Mouse (Mus musculus) forebrain, embryonic 13.5 days (tissue): Measurements from ENCODE around the gene Pnrc1. TPM values are rescaled to one million over a fixed set of nuclear protein-coding genes. Genes with fewer than 3 reads are reported as not detected.

Source experiments
- ATAC-seq: fragments of 200-750 bp; cut with Nextera tagmentation; 2 replicates; pipeline ENCODE4 v1.8.0; 2017
- H3K27ac ChIP-seq: fragments of 300-500 bp; sonication (generic); 2 replicates; pipeline ENCODE4 v1.5.1; 2015; ENCODE audit warnings: inconsistent platforms, mild to moderate bottlenecking, moderate library complexity
- H3K27me3 ChIP-seq: fragments of 300-500 bp; sonication (generic); 2 replicates; pipeline ENCODE4 v1.6.1; 2015; ENCODE audit warnings: mild to moderate bottlenecking, inconsistent platforms
- H3K36me3 ChIP-seq: fragments of 300-500 bp; sonication (generic); 2 replicates; pipeline ENCODE4 v1.6.1; 2015; ENCODE audit warnings: mild to moderate bottlenecking, inconsistent platforms; ENCODE audit not compliant: poor library complexity, severe bottlenecking
- H3K4me1 ChIP-seq: fragments of 300-500 bp; sonication (generic); 2 replicates; pipeline ENCODE4 v1.6.1; 2015; ENCODE audit warnings: inconsistent platforms
- H3K4me2 ChIP-seq: fragments of 300-500 bp; sonication (generic); 2 replicates; pipeline ENCODE4 v1.6.1; 2015; ENCODE audit warnings: inconsistent platforms, mild to moderate bottlenecking, moderate library complexity
- H3K4me3 ChIP-seq: fragments of 300-500 bp; sonication (generic); 2 replicates; pipeline ENCODE4 v1.5.1; 2015; ENCODE audit warnings: mild to moderate bottlenecking, inconsistent platforms
- H3K9ac ChIP-seq: fragments of 300-500 bp; sonication (generic); 2 replicates; pipeline ENCODE4 v1.6.1; 2015; ENCODE audit warnings: mild to moderate bottlenecking, inconsistent platforms
- H3K9me3 ChIP-seq: fragments of 300-500 bp; sonication (generic); replicated peaks from 2 replicates; pipeline ENCODE4 v1.6.1; 2016; ENCODE audit warnings: inconsistent platforms
- WGBS: fragments of 180-500 bp; shearing (Covaris S2); methylation state at CpG from one replicate; pipeline ENCODE4 v1.1.7; 2015; 5-methylcytosine and 5-hydroxymethylcytosine counted together
- polyA plus RNA-seq: library from polyadenylated mRNA; unstranded; fragments of >200 nt; fragmentation: Nextera tagmentation; extraction: Ambion mirVana; gene quantifications from 2 replicates; pipeline ENCODE4 v1.2.1, GENCODE M21; 2015

The Pnrc1 gene
- polyA plus RNA-seq, 1 experiment from 2014 or later = 85.7 TPM

DNA sequence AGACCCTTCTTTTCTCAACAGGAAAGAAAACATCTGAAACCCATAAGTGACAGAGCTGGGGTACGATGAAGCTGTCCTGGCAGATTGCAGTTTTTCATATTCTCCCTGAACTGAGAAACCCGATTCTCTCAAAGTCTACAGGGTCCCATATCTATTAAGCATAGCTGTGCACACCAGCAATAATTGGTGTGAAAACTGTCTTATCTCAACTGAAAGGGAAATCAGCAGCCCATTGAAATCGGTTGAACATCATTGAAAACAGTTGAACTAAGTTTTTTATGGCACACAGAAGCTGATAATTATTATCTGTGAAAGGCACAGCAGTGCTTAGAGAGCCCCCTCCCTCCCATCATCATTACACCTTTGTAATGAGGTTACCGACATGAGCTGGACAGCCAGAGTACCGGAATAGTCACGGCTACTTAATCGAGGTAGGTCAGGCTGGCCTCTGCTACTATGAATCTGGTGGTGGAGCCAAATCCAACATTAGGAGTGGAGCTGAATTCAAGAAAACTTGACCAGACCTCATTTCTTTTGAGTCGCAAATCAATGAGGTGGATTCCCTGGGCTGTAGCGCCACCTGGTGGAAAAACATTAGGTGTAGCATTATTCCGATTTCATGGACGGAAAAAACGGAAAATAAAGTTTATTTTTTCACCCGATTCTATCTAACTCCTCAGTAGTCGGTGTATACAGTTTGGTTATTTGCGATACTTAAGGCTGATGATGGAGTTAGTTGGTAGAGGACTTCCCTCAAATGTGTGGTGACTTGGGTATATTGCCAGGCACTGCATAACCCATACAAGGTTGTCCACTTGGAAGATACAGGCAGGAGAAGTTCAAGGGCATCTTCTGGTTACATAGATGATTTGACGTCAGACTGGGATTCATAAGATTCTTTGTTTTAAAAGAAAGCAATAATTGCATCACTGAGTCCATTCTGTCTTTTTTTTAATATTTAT is 2.7 kb upstream of the Pnrc1 start:
- peak; percentile 48 for ATAC-seq
- no peak overlapping the region for H3K27ac ChIP-seq
- no peaks in the 10 kb centered on the region for H3K36me3 ChIP-seq
- H3K4me2 ChIP-seq = 0 out of 2 replicates have a peak overlapping the region, but pooled peaks have one; percentile 18
- no peak overlapping the region for H3K9ac ChIP-seq
- H3K9me3 ChIP-seq = no peaks in the 10 kb centered on the region
- H3K4me1 ChIP-seq = no peaks in the 10 kb centered on the region
- WGBS = 25% methylated on average over 16 of the region's 16 CpGs
- no peak overlapping the region for H3K4me3 ChIP-seq
- H3K27me3 ChIP-seq = no peaks in the 10 kb centered on the region

DNA sequence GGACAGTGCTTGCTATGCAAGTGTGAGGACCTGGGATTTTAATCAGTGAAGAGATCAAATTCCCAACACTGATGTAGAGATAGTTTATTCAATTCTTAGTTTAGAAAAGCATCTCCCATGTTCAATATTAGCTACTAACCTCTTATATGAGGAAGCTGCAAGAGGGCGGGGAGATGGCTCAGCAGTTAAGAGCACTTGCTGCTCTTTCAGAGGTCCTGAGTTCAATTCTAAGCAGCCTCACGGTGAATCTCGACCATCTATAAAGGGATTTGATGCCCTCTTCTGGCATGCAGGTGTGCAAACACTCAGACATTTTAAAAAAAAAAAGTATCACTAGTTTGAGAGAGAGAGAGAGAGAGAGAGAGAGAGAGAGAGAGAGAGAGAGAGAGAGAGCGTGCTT is 915 bp upstream of the Pnrc1 start:
- no peak overlapping the region for H3K27ac ChIP-seq
- H3K36me3 ChIP-seq = no peaks in the 10 kb centered on the region
- no peak overlapping the region for H3K9ac ChIP-seq
- 59% methylated on average over 4 of the region's 4 CpGs for WGBS
- H3K9me3 ChIP-seq = no peaks in the 10 kb centered on the region
- H3K4me3 ChIP-seq = no peak overlapping the region
- no peaks in the 10 kb centered on the region for H3K4me1 ChIP-seq
- no peaks in the 10 kb centered on the region for H3K27me3 ChIP-seq
- no peak for ATAC-seq
- no peak overlapping the region for H3K4me2 ChIP-seq

DNA sequence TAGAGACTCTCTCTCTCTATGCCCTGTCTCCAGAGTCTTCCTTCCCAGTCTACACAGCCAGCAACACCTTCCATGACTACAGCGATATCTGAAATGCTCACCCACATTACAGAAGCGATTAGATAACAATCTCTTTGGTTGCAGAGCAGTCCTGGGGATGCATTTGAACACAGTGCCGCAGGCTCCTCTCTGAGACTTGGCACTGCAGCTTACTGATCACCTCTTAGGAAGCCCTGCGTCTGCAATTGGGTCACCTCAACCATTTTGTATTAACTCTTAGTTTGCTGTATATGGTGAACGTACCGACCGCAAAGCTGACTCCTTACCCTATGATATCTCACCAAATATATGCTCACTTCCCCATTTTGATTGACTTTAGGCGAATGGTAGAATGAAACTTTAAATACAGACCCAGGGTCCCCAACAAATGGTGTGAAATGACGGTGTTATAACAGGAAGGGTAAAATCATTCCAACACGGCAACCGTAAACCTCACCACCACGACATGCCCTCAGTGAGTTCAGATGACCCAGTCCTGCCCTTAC is 785 bp downstream of the Pnrc1 start:
- H3K4me3 ChIP-seq = no peak overlapping the region
- H3K4me1 ChIP-seq = no peaks in the 10 kb centered on the region
- no peaks in the 10 kb centered on the region for H3K27me3 ChIP-seq
- H3K9me3 ChIP-seq = no peaks in the 10 kb centered on the region
- ATAC-seq = no peak
- H3K27ac ChIP-seq = no peak overlapping the region
- no peak overlapping the region for H3K4me2 ChIP-seq
- whole genome bisulfite sequencing = 90% methylated on average over 12 of the region's 12 CpGs
- H3K36me3 ChIP-seq = no peaks in the 10 kb centered on the region
- H3K9ac ChIP-seq = no peak overlapping the region

DNA sequence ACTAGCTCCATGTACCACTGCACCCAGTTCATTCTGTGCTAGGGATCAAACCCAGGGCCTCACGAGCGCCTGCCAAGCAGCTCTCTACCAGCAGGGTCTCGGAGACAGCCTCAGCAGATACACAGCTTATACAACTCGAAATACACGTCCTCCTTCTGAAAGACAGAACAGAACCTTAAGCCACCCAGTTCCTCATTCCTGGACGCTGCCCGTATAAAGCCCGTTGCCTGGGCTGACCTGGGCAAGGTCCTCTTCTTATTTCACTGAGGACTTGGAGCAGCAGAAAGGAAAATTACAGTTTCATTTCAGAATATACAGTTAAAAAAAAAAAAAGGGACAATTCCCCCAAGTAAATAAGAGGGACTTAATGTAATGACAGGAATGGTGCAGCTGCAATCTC is 4.5 kb downstream of the Pnrc1 start:
- 89% methylated on average over 8 of the region's 8 CpGs for WGBS
- ATAC-seq = no peak
- no peak overlapping the region for H3K4me2 ChIP-seq
- no peaks in the 10 kb centered on the region for H3K36me3 ChIP-seq
- H3K27me3 ChIP-seq = no peaks in the 10 kb centered on the region
- no peak overlapping the region for H3K27ac ChIP-seq
- H3K9me3 ChIP-seq = no peaks in the 10 kb centered on the region
- H3K4me1 ChIP-seq = no peaks in the 10 kb centered on the region
- H3K9ac ChIP-seq = no peak overlapping the region
- no peak overlapping the region for H3K4me3 ChIP-seq

DNA sequence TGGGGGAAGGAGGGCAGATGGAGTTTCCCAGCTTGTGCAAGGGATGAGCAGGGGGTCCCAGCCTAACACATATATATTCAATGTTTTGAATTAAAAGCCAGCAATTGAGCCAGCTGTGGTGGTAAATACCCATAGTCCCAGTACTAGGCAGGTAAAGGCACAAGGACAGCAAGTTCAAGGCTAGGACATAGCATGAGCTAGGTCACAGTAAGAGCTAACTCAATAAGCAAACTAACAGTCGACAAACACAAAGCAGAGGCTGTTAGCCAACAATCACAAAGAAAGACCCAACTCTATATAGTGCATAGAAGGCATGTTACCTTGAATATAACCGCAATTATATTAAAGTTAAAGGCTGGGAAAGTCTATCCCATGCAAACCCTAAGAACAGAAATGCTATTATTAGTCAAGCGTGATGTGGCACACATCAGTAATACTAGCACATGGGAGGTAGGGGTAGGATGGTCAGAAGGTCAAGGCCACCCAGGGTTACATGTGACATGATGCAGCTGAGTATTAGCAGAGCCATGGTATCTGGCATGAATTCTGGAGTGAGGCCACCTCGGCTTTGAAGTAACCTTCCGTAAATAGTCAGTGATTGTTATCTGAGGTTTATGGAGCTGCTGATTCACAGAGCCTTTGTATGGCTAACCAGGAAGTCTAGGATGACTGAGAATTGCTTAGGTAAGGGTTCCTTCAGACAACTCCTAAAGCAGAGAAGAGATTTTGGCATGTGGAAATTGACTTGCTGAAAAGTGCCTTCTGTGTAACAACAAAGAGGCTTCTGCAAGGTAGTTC is 5.7 kb downstream of the Pnrc1 start:
- no peak for ATAC-seq
- no peaks in the 10 kb centered on the region for H3K4me1 ChIP-seq
- no peak overlapping the region for H3K4me3 ChIP-seq
- H3K36me3 ChIP-seq = no peaks in the 10 kb centered on the region
- WGBS = 94% methylated on average over 5 of the region's 5 CpGs
- no peaks in the 10 kb centered on the region for H3K9me3 ChIP-seq
- no peak overlapping the region for H3K4me2 ChIP-seq
- H3K27ac ChIP-seq = no peak overlapping the region
- H3K27me3 ChIP-seq = no peaks in the 10 kb centered on the region
- no peak overlapping the region for H3K9ac ChIP-seq

DNA sequence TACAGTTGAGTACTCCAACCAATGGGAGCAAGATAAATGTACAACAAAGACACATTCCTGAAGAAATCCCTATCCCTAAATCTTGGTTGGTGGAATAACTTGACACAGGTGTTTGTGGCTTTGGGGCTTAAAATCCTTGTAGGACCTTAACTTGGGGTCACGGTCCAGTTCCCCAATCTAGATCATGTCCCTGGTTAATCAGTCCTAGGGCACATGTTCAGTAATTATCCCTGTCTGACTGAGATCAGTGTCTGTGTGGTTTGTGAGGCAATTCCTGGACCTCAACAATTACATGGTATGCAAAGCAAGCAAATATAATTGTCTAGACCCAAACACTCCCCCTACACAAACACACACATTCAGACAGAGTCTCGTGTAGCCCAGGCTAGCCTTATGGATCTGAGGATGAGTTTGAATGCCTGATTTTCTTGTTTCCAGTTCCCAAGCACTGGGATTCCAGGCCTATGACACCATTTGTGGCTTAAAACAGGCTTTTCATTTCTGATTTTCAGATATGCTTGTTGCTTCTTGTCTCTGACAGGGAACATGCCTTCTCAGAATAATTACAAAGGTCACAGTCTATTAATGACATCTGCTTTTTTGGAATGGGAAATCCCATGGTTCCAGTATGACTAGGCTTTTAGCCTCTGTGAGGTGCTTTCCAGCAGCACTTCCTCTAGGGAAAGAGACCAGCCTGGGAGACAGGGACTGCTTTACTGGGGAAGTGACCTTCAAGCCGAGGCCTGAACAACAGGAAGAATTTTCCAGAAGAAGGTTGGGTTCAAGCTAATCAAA is 7.9 kb downstream of the Pnrc1 start:
- H3K36me3 ChIP-seq = no peaks in the 10 kb centered on the region
- 86% methylated on average over 3 of the region's 3 CpGs for WGBS
- no peak overlapping the region for H3K9ac ChIP-seq
- no peak overlapping the region for H3K4me2 ChIP-seq
- no peak overlapping the region for H3K27ac ChIP-seq
- ATAC-seq = no peak
- no peak overlapping the region for H3K4me3 ChIP-seq
- H3K9me3 ChIP-seq = no peaks in the 10 kb centered on the region
- H3K27me3 ChIP-seq = no peaks in the 10 kb centered on the region
- no peaks in the 10 kb centered on the region for H3K4me1 ChIP-seq

DNA sequence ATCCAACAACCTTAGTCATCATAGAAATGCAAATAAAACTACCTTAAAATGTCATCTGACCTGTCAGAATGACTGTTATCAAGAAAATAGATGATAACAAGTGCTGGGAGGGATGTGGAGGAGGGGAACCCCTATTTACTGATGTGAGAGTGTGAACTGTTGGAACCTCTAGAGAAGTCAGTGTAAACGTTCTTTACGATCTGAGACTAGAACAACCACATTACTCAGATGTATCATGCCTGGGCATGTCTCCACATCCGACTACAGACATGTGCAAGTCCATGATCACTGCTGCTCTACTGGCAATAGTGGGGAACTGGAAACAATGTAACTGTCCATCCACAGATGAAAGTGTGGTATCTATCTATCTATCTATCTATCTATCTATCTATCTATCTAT is 16.5 kb downstream of the Pnrc1 start:
- Histone ChIP-seq H3K27me3 (no peaks in the 10 kb centered on the region), H3K4me2 (no peak overlapping the region), H3K4me1 (no peaks in the 10 kb centered on the region), H3K27ac (no peak overlapping the region), H3K9me3 (no peaks in the 10 kb centered on the region), H3K4me3 (no peak overlapping the region), H3K36me3 (no peaks in the 10 kb centered on the region), H3K9ac (no peak overlapping the region)
- no peak for ATAC-seq
- WGBS = 74% methylated on average over 3 of the region's 3 CpGs

DNA sequence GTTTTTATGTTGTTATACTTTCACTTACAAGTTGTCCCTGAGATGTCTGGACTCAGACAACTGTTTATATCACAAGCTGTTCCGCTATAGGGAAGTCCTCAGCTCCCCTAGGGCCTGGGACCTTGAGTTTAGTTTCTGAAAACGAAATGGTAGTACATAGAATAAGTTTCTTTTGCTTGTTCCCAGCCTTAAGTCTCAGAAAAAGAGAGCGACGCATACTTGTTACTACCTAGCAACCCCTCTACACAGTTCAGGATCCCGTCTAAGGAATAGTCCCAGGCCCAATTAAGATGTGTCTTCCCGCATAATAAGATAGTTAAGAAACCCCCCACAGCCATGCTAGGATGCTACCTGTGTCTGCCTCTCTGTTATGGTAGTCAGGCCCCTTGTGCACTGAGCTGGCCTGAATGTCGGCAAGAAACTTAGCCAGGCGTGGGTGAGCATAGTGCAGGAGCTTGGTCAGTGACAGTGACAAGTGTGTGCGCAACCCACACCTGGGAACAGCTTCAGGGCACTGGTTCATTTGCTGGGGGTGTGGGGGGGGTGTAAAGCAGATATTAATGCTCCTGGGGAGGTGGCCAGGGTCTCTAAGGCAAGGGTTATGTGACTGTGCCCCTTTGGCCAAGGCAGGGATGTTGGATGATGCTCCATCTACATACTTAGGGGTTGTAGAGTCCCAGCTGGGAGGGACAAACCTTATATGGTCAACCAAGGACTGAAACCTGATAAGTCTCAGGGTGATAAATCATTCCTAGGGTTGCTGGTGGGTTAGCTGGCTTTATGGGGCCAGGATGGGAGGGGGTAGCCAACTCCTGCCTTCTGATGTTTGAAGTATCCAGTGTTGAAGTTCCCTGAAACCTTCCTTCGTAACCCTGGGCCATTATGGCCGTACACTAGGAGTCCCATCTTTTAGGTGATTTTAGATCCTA is 19.3 kb downstream of the Pnrc1 start:
- H3K9ac ChIP-seq = no peak overlapping the region
- no peak overlapping the region for H3K27ac ChIP-seq
- H3K36me3 ChIP-seq = no peaks in the 10 kb centered on the region
- H3K27me3 ChIP-seq = no peaks in the 10 kb centered on the region
- no peaks in the 10 kb centered on the region for H3K9me3 ChIP-seq
- H3K4me3 ChIP-seq = no peak overlapping the region
- H3K4me1 ChIP-seq = no peaks in the 10 kb centered on the region
- 83% methylated on average over 11 of the region's 11 CpGs for WGBS
- no peak overlapping the region for H3K4me2 ChIP-seq
- ATAC-seq = no peak

DNA sequence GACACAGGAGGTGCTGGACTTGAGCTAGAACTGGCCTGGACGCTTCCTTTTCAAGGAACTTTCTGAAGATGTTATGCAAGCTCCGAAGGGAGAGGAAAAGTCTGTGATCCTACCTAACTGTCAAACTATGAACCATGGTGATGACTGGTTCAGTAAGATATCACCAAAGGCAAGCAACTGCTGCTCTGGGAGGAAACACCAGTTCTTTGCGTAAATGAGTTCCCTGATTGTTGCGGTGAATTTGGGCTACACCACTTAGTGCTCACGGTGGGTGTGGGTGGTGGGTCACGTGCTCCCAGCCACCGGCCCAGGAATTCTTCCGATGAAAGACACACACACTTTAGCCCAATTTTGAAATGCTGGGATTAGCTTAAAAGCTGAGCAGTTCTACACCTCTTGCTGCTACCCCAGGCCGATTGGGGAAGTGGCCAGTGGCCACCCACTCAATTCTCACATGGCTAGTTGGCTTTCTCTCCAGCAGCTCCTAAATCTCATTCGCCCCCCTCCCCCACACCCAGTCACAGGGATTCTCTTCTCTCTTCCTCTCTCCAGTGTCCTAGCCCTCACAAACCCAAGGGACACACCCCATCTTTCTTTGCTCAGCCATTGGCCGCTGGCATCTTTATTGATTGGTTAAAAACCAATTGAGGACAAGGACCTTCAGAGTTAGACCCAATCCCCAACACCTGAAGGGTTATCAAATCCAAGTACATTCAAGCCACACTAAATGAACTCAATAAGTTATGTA is 24.8 kb downstream of the Pnrc1 start:
- no peak overlapping the region for H3K4me3 ChIP-seq
- WGBS = 92% methylated on average over 11 of the region's 11 CpGs
- no peaks in the 10 kb centered on the region for H3K4me1 ChIP-seq
- no peak for ATAC-seq
- no peaks in the 10 kb centered on the region for H3K27me3 ChIP-seq
- H3K4me2 ChIP-seq = no peak overlapping the region
- H3K36me3 ChIP-seq = no peaks in the 10 kb centered on the region
- H3K9me3 ChIP-seq = no peaks in the 10 kb centered on the region
- no peak overlapping the region for H3K9ac ChIP-seq
- H3K27ac ChIP-seq = no peak overlapping the region

DNA sequence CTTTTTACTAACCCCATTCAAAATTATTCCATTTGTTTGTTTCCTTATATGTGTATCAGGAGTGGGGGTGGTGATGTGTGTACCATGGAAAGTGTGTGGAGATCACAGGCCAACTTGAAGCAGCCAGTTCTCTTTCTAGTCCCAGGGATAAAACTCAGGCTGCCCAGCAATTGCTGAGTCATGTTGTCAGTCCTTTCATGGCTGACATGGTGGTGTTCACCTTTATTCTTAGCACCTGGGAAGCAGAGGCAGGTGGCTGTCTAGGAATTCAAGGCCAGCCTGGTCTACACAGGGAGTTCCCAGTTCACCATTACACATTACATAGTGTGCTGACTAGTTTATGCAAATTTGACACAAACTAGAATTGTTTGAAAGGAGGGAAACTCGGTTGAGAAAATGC is 27.1 kb downstream of the Pnrc1 start:
- H3K27ac ChIP-seq = no peak overlapping the region
- no peaks in the 10 kb centered on the region for H3K27me3 ChIP-seq
- no peak for ATAC-seq
- WGBS = 63% methylated on average over 1 of the region's 1 CpGs
- H3K9me3 ChIP-seq = no peaks in the 10 kb centered on the region
- H3K9ac ChIP-seq = no peak overlapping the region
- no peaks in the 10 kb centered on the region for H3K4me1 ChIP-seq
- no peaks in the 10 kb centered on the region for H3K36me3 ChIP-seq
- H3K4me3 ChIP-seq = no peak overlapping the region
- no peak overlapping the region for H3K4me2 ChIP-seq
